Mouse (Mus musculus) urinary bladder, postnatal 4 days (tissue): Measurements from ENCODE around the gene Krt20.

Source experiments
- DNase-seq, 2 experiments: peaks; one replicate each; pipeline ENCODE4 v3.0.0; 2021 to 2022; ENCODE audit warnings: low spot score in 2 of 2

Krt20 gene

DNA sequence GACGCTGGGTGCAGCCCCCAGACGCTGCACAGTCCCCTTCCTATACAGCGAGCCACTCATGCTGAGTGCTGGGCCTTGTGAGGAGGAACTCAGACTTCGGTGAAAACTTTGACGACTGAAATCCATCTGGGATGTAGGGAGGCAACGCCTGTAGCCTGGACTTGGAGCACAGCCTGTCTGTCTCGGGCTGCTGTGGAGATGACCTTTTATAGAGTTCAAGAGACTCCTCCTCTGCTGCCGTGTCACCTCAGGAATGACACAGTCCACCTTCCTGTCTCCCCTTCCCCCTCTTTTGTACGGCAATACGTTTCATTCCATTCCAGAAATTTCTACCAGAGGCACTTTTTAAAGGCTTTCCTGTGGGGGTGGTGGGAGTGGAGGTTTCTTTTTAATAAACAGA lies at the start of gene Krt20:
Gene Krt20 (minus strand): TSS at position 179 of the 400 bp plus-strand sequence.
- DNase-seq, result no peak

DNA sequence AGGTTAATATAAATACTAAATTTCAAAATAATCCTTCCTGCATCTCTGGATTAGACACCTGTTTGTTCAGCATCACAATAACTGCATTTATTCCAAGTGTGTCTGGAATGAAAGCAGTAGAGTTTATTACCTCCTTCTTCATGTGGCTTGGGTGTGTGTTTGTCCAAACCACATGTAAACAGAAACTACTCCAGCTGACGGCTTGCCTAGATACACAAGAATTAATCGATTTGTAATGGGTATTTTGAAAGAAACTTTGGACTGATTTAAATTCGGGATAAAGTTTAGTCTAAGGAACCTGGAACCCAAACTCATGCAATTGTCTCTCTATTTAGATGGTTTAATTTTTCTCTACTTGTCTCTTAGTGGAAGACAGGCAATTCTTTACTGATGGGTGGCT lies 37.0 kb upstream of the Krt20 start:
- DNase-seq, result no peak

DNA sequence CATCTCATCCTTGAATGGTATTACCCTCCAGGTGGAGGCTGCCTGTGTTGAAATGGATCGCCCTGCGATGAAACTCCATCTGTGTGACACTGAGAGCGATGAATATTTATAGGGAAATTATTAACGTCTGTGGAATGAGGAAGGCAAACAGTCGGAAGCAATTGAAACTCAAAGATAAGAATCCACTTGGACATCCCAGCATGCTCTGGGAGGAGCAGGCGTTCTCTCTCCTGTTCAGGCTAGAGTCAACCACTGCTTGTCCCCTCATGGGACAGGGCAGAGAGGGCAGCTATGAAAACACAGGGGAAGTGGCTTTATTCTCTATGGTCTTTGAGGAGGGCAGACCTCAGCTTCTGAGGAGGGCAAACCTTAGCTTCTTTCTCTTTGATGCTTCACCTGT lies 35.5 kb upstream of the Krt20 start:
- DNase-seq, result no peak

DNA sequence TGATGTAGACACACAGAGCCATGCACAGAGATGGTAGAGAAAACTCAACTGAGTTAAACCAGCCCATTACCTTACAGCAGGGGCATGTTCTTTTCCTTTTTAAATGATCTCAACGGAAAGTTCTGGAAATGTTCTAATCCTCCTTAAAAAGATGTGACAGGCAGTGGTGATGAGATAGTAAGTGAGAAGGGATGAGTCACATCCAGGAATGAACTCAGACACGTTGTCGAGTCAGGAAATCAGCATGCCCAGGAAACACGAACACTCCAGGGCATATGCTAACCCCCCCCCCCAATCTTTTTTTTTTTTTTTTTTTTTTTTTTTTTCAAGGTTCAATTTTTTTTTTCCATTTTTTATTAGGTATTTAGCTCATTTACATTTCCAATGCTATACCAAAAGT lies 34.5 kb upstream of the Krt20 start:
- no peak for DNase-seq

DNA sequence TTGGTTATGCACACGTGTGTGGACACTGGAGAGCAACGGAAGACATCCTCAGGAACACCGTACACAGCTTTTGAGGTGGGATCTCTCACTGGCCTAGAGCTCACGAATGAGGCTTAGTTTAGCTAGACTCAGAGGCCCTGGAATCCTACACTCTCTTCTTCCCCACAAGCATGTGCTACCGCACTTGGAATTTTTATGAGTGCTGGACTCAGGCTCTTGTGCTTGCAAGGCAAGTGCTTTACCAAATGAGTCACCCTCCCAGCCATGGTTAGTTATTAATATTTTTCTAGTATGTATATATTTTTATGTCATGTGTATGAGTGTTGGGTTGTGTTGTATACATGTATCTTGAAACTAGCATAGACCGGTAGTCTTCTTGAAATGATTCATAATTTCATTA lies 34.0 kb upstream of the Krt20 start:
- DNase-seq, result no peak

DNA sequence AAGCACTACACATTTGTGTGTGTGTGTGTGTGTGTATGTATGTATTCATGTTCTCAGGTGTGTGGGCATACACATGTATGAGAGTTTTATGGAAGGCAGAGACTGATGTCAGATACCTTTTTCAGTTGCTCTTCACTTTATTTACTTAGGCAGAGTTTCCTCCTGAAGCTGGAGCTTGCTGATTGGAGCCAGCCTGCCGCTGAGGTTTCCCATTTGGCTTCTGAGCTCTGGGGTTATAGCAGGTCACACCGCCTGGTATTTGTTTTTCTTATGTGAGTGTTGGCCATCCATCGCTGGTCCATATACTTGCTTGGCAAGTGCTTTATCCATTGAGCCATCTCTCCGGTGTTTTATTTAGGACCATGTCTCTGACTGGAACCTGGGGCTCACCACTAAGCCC lies 31.3 kb upstream of the Krt20 start:
- no peak for DNase-seq

DNA sequence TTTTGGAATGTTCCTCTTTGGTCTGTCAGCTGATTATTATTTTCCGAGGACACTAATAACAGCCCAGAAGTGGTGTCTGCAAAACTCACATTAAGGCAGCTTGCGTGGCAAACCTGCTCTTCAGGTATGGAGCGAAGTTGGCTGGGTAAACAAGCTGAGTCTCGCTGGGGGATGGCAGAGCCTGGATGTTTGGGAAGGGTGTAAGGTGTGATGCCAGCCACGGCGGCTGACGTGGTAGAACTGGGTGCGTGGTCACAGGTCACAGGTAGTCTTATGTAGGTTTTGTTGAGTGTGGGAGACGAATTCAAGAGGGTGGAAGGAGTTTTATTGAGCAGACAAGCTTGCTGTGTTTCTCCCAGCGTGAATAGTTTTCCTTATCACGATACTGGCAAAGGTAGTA lies 30.6 kb upstream of the Krt20 start:
- DNase-seq, result no peak

DNA sequence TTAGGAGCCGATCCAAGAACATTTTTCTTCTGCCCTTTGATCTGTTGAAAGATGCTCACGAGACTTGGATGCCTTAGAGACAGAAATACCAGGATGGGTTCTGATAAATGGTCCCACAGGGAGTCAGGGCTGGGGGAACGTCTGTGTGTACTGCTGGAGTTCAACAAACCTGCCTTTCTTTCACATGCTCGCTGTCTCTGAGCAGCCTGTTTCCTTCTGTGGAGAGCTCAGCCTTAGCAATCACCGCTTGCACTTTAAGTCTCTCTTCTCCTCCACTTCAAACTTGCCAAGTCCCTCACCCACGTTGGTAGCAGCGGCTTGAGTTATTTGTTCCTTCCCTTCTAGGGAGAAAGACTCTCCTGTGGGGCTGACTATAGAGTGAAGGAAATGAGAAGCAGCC lies 28.4 kb upstream of the Krt20 start:
- no peak for DNase-seq

DNA sequence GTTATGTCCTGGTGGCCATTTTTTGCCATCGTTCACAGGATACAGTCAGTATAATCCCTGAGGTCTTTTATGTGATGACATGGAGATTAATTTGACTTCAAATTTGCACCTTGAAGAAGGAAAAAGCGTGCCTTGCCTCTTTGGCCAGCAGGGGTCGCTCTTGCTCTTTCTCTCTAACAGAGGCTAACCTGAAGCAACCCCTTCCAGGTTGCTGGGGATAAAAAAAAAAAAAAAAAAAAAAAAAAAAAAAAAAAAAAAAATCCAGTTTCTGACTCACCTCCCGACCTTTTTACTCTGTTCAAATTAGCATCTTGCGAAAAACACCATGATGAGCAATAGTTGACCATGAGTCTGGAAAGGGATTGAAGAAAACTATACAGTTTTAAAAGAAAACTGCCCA lies 26.9 kb upstream of the Krt20 start:
- DNase-seq, result peak; percentile 56 to 86

DNA sequence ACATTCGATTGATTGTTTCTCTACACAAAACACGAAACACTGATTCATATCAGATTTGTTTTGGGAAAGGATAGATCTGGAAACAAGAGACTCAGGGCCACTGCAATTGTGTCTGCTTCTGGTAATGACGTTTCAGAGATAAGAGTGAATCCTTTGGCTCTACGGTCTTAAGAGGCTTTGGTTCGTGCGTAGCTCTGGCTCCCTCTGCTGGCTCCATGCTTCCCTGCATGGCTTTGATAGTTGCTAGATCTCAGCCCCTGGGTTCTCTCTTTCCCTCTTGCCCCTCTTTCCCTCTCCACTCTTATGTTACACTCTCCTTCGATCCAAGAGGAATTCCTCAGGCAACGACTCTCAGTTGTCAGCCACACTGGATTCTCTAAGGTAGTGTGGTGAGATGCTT lies 25.2 kb upstream of the Krt20 start:
- DNase-seq, result peak in 1 of 2 experiments; percentile 68

DNA sequence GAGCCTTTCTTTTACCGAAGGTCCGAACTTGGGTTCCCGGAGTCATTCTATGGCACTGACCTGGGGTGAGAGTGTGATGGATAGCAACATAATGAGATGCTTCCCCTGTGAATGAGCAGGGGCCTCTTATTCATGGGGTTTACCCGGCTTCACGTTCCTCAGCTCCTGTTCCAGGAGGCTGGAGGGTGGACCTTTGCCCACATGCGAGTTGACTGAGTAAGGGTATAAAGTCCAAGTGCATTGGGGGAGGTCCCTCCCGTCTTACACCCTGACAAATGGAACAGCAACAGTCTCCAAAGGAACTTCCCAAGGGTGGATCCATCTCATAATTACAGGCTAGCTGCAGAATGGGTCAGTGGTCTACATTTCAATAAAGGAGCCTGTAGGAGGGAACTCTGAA lies 23.8 kb upstream of the Krt20 start:
- DNase-seq, result no peak

DNA sequence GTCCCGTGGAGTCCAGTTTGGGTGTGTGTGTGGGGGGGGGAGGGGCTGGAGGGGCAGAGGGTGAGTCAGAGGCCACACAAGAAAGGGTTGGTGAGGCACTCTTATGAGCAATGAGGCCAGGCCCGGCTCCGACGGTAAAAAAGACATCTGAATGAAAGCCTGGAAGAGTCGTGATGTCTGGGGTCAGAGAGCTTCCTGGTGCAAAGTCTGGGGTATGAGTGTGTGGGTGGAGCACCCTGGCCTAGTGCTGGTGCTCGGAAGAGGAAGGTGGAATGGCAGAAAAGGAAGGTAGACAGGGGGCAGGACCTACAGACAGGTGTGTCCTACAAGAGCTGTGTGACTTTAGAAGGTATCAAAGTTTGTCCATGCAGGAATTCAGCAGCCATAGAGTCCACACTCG lies 20.9 kb upstream of the Krt20 start:
- DNase-seq, result no peak

DNA sequence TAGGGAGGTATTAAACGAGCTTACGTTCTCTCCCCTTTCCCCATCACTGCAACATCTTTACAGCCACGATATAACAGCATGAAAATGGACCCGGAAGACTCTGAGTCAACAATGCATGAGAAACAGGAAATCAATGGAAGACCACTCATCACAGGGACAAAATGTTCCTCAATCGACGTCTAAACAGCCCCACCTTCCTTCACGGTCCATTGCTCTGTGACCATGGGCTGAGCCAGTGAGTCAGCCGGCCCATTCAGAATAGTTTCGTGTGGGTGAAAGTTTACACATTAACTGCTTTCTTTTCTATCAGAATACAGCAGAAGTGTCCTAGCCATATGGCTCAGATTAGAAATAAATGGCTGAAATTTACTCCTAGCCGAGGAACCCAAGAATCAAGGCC lies 16.8 kb upstream of the Krt20 start:
- no peak for DNase-seq

DNA sequence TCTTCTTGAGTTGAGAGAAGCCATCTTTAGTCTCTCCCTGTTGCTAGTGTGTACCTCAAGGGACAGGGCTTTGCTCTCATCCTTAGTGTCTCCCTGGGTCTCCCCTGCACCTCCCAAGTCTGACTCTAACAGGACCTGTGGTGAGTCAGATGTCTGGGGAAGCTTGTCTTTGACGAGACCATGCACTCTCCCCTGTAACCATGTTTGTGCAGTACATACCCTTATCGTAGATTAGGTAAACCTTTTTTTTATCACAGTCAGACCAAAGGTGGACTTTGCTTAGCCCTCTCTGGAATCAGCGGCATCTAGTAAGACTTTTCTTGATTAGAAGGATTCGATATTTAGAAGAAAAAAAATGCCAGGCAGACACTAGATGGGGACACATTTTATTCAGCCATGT lies 16.1 kb upstream of the Krt20 start:
- no peak for DNase-seq

DNA sequence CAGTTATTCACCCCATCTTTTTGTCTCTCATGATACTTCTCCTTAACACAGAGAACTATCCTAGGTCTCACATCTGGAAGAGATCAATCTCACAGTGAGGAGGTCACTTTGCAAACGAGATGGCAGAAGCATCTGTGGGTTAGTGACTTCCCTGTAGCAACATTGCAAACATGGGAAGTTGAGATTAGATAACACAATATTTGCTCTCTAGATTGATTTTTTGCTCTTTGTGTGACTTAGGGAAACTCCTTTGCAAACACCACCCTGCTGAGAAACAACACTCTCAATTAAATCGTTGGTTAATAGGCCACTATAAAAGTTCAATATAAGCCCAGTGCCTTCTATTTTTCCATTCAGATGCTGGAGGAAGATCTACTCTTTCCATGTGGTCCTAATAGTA lies 10.8 kb upstream of the Krt20 start:
- no peak for DNase-seq

DNA sequence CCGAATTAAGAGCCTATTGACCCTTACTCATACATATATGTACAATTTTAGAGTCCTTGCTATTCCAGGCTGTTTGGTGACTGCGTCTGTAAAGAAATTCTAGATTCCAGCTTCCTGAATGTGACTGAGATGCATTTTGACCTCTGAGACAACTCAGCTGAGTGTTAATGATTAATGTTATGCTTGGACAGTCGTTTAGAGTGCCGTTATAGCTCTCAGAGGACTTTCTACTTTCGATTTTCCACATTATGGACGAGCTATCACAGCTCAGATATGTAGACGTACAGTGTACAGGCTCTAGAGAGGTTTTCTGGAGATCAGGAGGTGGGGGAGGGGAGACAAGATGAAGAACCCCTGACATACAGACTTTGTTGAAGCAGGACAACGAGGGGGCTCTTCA lies 3.3 kb upstream of the Krt20 start:
- DNase-seq, result no peak

DNA sequence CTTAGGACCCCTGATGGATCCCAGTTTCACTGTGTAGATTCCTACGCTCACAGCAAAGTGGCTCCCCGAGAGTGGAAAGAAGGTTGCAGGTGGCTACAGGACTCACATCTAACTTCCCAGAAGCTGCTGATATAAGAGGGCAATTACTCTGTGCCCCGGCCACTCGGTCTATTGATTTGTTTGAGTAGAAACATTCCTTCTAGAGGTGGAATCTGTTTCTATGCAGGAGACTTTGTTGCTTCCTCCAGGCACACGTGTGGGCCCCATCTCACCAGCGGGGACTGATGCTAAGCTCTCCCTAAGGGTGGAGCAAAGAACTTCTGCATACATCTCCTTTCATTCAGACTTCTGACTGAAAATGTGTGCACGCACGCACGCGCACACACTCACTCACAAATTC lies 1.5 kb upstream of the Krt20 start:
- no peak for DNase-seq

DNA sequence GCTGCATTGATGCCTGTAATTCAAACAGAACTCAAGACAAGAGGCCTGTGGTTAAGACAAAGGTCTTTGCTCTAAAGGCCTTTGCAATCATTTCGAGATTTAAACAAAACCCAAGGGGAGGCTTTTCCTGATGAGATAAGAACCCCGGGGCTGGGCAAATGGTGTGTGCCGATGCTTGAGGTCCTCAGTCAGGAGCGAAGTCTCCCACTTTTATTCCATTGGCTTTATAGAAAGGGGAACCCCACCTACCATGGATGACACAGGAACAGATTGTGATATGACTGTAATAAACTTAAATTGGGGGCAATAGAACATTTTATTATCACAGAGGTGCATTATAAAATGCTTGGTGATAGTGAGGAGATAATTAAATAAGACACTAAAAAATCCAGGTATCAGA lies 1.3 kb downstream of the Krt20 start:
- DNase-seq, result no peak

DNA sequence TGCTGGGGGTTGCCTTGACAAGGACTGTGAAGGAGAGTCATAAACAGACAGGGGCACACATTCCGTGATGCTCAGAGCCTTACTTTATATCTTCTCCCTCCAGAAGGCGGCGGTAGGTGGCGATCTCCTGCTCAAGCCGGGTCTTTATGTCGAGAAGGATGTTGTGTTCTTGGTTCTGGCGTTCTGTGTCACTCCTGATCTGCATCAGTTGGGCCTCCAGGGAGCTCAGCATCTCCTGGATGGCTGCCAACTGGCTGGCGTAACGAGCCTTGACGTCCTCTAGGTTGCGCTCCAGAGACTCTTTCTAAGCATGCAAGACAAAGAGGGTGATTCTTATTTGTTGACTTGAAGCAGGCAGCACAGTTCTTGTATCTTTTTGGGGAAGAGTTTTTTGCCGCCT lies 7.3 kb downstream of the Krt20 start:
- DNase-seq, result peak in 1 of 2 experiments; percentile 25

DNA sequence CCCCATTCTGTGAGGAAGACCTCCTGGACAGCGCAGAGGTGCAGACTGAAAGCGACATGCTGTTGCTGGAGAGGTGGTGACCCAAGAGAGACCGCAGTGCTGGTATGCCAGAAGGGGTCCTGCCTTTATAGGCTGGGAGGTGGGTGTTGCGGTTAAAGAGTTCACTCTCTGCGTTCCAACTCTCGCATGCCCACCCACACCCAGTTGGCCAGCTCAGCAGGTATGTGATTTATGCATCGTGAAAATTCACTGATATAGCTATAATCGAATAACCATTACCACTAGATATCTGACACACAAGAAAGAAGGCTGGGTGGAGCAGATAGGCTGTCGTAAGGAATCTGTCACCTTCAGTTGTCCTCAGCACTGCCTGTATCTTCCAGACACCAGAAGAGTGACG lies 15.8 kb downstream of the Krt20 start, which contains the start of gene Krt12:
Gene Krt12 (minus strand): TSS at position 101 of the 400 bp plus-strand sequence.
- no peak for DNase-seq

DNA sequence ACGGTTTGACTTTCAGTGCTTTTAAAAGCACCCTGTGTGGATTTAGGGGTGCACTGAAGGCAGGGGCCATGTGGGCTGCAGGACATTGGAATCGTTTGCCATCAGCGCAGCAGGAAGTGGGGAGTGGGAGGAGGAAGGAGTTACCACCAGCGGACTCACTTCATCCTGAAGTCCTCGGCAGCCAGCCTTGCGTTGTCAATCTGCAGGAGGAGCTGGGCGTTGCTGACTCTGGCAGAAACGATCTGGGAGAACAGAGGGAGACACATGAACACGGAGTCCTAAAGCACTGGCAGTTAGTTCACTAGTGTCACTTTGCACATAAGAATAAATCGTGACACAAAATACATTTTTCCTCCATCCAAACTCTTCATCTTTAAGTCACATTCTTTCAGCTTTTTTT lies 17.4 kb downstream of the Krt20 start:
- no peak for DNase-seq

DNA sequence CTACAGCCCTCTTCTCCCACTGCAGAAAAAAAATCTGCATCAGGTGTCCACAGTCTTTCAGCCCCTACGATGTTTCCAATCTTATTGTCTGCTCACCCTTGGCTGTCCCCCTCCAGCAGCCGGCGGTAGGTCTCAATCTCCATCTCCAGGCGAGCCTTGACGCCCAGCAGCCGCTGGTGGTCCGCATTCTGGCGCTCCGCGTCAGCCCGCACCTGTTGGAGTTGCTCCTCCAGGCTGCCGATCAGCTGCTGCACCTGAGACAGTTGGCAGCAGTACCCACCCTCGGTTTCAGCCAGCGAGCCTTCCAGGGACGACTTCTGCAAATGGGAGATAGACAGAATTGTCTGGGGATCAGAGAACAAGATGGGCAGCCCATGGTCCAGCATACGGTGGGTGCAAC lies 20.1 kb downstream of the Krt20 start:
- no peak for DNase-seq

DNA sequence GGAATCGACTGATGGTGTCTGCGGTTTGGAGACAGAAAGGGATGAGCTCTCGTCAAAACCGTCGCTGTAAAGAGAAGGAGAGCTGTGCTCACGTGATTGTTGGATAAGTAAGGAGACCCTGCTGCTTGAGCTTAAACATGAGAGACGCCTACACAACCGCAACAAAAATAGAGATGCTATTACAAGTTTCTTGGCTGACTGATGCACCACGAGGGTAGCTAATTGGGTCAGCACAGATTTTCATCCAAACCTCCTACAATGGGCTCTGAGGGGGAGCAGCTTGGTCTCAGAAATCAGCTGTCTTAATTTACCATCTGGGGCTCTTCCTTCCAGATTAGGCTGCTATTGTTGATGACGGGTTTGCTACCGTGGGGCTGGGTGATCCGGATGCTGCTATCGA lies 21.0 kb downstream of the Krt20 start:
- no peak for DNase-seq

DNA sequence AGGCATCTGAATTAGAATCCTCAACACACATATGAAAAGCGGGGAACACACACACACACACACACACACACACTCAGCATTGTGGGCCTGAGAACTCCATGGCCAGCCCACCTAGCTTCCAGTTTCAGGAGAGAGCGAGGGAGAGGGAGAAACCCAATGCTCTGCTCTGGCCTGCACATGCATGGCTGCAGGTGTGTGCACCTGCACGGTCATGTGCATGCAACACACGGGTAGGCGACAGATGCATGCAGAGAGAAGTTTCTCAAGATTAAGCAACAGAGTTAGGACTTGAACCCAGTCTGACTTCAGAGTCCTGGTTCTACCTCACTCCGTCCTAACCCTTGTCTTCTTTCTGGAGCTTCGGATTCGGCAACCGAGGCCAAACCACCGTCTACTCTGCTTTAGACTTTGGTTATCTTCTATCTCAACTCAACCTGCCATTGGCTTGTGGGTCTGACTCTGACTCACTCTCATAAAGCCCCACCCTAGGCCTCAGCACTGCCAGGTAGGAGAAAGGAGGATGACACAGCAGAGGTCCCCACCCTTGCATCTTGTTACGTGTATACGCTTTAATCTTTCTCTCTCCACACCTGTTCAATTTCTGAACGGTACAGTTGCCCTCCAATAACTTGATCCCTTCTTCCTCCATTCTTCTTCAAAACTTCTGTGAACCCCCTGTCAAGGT lies 23.3 kb downstream of the Krt20 start:
- DNase-seq, result no peak
